Mouse (Mus musculus): ENCODE results near the gene Trim47.

The Trim47 gene

DNA sequence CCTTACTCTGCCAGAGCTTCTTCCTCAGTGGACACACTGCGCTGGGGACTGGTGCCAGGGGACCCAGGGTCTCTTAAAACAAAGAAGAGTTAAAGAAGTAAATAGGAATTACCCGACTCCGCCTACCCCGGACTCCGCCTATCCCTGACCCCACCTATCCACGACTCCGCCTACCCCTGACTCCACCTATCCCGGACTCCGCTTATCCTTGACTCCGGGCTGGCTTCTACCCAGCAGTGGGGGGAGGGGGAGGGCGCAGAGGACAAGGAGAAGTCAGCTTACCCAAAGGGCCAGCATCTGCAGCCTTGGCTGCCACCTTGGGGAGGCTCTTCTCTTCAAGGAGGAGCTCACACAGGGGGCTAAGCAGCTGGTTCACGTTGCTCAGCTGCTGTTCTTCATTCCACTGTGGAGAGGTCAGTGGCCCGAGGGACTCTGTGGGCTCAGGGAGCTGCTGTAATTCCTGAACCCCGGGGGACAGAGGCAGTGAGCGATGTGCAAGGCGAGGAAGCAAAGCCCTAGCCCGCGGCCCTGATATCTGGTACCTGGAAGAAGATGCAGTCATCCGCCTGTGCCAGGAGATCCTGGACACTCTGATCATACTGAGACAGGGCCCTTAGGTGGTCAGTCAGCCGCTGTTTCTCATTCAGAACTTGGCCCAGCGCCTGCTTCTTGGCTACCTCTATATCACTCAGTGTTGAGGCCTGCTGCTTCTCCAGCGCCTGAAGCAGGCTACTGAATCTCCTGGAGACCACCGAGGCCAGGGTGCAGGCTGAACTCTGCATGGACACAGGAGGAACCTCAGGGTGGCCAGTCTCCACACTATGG is at the start of gene Trim47:
Trim47 (minus strand) TSS at position 55 of the 825 bp plus-strand sequence.
- peak; percentile 85 for DNase-seq

DNA sequence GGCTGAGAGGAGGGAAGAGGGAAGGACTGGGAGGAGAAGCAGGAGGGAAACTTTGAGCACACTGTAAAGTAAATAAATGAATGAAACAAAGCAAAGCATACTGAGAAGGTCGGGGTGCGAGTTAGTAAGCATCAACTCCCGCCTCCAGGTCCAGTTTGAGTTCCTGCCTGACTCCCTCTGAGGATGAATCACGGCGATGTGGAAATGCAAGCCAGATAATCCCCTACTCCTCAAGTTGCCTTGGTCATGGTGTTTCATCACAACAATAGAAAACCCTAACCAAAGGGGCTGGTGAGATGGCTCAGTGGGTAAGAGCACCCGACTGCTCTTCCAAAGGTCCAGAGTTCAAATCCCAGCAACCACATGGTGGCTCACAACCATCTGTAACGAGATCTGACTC is 49.0 kb upstream of the Trim47 start:
- DNase-seq = no peak

DNA sequence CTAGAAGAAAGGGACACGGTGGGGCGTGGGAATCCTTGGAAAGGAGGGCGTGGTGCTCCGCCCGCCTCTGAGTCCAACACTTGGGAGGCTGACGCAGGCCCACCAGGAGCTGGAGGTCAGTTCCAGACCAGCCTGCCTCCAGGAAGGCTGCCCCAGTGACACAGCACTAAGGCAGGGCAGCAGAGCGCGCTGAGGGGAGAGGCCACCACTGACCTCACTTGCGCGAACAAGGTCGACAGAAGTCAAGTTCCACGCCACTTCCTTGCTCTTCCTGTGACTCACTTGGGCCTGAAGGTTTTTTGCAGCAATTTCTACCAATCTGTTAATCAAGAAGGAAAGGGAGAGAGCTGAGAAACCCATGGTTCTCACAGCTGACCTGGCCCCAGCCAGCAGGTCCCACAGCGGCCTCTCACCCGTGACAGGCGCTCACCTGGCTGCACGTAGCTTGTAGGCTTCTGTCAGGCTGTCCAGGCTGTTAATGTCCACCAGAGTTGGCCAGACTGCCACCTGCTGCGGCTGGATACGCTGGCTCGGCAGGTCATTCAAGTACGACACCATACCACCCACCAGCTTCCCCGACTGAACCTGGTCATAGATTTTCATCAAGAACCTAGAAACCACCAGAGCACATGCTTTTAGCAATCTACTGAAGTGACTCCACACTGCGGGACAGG is 47.9 kb upstream of the Trim47 start:
- no peak for DNase-seq

DNA sequence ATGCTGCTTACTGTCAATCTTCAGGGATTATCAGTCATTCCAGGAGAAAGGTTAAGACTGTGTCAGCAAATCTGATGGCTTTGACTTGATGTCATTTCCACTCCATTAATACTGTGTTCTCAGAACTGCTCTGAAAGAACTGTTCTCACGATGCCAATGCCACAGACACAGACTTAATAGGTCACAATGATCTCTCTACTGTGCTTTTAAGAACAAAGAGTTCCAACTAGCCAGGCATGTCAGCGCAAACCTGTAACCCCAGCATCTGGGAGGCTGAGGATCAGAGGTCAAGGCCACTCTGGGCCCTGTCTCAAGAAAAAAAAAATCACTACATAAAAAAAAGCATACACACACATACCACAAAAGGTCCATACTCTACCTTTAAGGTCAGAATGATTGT is 44.9 kb upstream of the Trim47 start:
- DNase-seq = no peak

DNA sequence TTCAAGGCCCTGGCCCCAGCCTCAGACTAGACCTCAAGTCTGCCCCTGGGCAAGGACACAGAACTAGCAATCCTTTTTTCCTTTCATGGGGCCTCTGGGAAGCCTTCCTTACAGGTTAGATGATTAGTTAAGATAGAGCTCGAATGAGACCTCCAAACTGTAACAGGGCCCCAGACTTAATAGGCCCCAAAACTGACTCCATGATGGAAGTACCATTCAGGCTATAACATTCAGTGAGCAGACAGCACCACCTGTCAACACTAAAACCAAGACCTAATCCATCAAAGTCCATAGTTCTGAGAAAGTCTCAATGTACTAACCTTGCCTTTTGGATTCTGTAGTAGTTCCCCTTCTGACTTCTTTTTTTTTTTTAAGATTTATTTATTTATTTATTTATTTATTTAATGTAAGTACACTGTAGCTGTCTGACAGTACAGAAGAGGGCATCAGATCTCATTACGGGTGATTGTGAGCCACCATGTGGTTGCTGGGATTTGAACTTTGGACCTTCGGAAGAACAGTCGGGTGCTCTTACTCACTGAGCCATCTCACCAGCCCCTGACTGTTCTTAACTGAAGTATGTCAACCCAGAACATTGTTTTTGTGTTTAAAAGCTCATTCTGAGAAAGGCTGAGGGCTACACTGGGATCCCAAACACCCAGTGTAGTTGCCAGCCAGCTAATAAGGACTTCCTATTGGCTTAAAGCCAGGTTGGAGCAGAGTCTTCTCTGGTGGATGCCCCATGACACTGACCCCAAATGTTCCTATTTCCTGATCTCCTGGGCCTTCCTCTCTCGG is 43.2 kb upstream of the Trim47 start:
- DNase-seq = no peak

DNA sequence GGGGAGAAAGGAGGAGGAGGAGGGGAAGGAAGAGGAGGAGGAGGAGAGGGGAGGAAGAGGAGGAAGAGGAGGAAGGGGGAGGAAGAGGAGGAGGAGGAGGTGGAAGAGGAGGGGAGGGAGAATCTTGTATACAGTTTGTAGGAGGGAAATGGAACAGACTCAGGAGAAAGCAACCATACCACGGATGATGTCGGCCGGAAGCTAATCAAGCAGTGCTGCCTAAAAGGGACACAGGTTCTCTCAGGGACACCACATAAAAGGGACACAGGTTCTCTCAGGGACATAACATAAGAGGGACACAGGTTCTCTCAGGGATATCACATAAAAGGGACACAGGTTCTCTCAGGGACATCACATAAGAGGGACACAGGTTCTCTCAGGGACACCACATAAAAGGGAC is 42.2 kb upstream of the Trim47 start:
- DNase-seq = no peak

DNA sequence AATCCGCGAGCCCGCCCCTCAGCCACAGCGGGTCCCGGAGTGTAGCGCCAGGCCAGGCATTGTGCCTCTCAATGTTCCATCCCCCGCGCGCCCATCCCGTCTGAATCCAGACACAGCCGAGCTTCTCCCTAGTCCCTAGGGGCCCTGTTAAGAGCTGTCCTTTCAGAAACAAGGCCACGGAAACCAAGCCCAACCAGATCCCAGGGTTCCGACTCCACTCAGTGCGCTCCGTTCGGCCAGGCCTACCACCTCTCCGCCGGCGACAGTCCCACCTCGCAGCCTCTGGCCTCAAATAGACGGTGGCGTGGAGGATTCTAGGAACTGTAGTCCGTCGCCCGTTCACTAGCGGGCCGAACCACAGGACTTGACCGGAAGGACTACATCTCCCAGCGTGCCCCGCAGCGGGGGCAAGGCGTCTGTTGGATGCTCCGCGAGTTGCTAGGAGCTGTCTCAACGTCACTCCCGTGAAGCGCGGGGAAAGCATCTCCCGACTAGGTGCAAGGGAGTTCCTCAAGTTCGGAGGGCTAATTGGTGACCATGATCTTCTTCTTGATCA is 41.0 kb upstream of the Trim47 start, which contains the start of gene Fbf1:
Fbf1 (minus strand) TSS at position 283 of the 556 bp plus-strand sequence.
- peak; percentile 92 for DNase-seq

DNA sequence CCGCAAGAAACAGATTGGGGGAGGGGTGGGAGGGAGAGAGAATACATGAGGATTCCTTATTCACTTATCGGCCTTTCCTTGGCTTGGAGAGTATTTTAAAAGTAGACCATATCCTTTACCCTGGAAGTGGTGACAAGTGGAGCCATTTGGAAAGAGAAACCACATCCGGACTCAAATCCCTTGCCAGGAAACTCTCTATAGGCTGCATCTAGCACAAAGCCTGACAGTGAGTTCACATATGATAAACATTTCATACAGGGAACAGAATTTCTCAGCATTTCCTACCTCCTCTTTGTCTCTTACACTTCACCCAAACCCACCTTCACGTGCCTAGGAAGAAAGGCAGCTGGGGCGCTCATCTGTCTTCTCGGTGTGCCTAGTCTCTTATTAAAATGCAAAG is 40.2 kb upstream of the Trim47 start:
- DNase-seq = no peak

DNA sequence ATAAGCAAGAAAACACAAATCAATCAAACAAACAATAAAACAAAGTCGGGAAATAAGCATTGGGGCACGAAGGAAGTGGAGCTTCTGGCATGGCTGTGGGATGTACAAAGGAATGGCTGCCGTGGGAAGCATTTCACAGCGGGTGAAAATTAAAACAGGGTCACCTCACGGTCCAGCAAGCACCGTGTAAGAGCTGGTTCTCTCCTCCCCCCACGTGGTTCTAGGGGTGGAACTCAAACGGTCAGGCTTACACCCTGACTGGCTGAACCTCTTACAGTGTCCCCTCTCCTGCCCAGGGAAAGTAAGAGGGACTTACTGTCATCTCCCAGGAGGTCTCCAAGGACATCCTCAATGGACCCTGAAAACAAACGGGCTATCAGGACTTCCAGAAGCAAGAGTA is 36.0 kb upstream of the Trim47 start:
- DNase-seq = no peak

DNA sequence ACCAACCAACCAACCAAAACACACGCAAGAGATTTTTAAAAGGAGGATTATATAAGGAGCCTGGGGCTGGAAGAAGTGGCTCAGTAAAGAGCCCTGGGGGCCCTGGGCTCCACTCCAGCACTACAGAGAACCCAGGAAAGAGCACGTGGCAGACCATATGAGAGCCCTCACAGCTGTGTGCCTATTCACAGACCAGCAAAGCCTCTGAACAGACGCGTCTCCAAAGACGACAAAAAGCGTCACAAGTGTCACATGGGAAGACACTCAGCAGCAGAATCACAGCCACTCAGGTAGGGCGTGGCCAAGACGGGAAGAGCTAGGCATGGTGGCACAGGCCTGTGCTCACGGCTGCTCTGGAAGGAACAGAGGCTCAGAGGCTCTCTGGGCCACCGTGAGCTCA is 35.1 kb upstream of the Trim47 start:
- DNase-seq = no peak

DNA sequence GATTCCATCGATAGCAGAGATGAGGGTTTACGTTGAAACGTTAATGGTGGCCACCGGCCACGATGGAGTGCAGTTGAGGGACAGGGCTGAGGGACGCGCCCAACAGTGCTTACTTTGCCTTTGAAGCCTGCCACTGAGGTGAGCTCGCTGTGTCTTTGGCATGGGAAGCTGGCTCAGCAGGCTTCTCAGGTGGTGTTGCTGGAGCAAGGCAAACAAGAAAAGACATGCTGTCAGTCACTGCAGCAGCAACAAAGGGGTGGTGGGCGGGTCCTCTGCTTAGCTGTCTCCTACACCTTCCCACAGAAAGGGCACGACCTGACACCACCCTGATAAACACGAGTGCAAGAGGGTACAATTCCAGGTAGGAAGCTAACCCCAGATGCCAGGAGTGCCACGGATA is 34.3 kb upstream of the Trim47 start:
- no peak for DNase-seq

DNA sequence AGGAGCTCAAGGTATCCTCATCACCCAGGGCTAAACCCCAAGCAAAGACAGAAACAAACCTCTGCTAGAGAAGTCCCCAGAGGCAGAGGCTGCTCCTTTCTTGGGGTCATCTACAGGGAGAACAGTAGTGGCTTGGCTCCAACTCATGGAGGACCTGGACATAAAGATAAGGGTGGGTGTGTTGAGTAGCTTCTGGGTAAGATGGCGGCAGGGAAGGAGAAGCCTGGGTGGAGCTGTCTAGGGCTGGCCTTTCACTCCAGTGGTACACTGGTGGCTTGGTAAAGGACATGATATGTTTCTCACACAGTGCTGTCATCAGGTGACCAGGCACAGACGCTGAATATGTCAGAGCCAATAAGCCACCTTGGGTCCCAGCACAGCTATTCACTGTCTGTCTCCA is 23.9 kb upstream of the Trim47 start:
- no peak for DNase-seq

DNA sequence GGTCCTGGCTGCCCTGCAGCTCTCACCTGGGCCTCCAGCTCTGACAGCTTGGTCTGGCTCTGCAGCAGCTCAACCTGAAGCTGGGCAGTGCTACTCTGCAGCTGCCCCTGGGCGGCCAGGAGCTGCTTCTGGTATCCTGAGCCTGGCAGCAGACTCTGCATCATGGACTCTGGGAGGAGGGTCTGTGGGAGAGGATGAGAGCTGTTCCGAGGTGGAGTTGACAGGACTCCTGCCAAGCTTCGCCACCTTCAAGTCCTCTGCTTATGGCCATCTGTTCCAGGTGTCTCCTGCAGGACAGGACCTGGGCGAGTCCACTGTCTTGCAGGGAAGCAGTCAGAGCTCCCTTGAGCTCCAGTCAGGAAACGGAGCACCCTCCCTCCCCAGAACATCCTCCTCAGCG is 22.3 kb upstream of the Trim47 start:
- DNase-seq = no peak

DNA sequence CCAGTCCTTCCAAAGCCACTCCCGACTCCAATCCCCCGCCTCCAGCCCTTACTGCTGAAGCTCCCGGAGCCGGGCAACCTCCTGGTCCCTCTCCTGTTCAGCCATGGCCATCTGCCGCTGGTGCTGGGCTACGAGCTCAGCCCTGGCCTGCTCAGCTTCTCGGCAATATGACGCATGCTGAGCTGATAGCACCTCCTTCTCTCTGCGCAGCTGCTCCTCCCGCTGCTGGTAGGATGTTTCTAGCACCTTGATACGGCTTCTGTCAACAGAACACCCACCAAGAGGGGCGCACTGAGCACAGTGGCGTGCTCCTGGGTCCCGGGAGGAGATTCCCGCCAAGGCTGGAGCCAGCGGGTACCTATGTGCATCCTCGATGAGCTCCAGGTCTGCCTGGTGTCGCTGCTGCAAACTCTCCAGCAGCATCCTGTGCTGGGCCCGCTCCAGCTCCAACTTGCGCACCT is 21.8 kb upstream of the Trim47 start:
- no peak for DNase-seq

DNA sequence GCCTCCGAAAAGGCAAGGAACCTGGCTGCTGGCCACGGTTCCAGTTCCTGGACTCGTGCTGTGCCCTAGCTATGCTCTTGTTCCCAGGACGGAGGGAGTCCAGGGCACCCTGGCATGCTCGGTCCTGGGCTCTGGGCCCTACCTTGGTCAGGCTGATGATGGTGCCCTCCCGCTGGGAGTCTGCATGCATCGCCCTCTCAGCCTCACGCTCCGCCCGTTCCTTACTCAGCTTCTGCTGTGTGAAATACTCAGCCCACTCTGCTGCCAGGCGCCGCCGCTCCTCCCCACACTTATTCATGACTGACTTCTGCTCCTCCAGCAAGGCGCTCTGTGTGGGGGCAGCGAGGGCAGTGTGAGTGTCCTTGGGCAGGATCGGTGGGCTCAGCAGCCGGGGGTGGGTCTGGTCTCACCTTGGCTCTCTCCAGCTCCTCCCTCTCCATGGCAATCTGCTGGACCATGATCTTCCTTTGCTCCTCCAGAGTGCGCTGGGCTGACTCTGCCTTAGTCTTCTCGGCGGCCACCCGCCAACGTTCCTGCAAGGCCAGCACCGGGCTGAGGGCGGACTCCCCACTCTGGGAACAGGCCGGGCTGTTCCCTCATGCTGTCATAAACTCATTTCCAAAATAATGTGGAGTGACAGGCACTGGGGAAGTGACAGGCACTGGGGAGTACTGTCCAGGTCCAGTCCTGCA is 19.4 kb upstream of the Trim47 start:
- no peak for DNase-seq

DNA sequence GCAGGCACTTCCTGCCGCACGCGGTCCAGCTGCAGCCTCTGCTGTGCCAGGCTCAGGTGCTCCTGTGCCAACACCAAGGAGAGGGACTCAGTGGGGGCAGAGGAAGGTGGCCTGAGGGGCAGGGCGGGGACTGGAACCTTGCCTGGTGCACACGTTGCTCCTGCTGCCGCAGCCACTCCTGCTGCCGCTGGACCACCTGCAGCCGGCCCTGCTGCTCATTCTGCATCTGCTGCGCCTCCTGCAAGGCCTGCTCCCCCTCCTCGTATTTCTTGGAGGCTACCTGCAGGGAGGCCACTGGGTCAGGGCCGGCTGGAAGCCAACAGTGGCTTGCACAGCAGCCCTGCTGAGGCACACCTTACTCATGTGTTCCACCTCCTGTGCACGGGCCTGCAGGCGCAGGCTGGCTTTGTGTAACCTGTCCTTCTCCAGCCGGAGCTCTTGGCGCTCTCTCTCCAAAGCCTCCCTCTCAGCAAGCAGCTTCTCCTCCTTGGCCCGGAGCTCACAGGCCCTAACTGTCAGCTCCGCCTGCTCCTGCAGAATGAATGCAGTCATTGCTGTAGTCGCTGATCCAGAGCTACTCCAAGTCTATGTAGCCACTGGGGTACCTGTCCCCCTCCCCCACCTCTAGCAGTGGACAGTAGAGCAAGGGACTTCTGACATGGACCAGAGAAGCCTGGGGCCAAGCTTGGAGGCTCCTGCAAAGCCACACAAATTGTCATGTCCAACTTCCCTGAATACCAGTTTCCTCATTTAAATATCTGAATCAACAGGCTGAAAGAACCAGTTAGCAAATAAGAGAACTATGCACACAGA is 18.7 kb upstream of the Trim47 start:
- no peak for DNase-seq

DNA sequence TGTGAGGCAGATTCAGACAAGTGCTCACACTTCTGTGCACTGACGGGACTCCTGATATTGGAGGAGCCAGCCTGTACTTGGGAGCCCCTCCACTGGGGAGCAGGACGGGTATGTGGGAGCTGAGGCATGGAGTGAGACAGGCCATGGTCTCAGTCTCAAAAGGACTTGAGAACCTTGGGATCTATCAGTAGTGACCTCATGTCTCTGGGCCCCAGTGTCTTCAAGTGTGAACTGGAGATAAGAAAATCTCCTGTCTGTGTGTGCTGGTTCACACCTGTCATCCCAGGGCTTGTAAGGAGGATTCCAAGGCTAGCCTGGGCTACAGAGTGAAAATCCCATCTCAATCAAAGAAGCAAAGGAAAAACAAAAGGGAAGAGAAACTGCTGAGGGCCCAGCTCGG is 16.5 kb upstream of the Trim47 start:
- DNase-seq = no peak

DNA sequence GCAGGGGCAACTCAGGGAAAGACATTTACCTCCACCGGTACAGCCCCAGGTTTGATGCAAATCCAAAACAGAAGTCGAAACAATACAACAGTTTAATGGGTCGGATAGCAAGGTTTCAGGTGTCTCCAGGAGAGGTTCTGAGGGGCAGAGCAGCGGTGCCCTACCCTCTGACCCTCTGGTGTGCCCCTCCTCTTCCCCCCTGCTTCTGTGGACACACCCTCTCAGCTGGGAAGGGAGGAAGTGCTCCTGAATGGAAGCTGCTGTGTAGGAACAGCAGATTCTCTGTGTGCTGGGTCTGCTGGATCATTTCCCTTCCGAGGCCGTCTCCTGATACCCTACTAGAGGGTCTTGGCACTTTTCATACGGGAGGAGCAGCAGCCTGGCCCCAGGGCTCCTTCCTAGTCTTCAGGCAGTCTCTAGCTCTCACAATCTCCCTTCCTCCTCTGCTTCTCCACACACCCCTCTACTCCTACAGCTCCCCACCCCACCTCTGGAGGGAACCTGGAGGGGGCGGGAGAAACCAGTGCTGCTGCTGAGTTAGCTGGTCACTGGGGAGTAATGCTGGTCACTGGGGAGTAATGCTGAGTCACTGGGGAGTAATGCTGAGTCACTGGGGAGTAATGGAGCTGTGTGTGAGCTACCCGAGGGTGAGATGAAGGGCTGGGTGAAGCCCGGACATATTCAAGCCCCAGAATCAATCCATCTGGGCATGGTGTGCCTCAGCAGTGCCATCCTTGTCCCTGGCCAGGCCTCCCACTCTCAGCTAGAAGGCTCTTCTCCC is 15.4 kb upstream of the Trim47 start:
- DNase-seq = no peak

DNA sequence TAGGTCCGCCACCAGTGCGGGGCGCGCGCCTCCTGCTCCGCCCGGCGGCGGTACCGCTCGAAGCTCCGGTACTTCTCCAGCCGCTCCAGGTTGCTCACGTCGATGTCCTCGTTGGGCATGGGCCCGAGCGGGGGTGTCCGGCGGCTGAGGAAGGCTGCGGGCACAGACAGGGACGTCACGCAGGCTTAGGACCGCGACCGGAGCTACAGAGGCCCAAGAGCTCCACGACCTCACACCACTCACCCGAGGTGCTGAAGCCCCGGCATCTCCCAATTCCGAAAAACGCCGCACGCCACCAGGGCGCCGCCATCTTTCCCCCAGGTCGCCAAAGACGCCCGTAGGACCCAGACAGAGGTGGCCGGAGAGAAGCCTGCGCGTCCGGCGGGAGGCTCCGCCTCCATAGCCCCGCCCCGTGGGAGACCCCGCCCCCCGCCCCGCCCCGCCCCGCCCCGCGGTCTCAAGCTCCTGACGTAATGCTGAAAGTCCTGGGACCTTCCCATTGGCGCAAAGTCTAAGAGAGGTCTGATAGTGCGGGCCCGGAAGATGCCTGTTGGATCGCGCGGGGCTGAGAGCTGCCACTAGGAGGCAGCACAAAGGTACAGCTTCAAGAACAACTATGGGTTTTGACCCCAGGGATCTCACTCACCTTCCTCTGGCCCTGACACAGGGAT is 11.6 kb upstream of the Trim47 start, which contains the start of gene Mrpl38:
Mrpl38 (minus strand) TSS at position 401 of the 671 bp plus-strand sequence.
- DNase-seq = peak; percentile 88

DNA sequence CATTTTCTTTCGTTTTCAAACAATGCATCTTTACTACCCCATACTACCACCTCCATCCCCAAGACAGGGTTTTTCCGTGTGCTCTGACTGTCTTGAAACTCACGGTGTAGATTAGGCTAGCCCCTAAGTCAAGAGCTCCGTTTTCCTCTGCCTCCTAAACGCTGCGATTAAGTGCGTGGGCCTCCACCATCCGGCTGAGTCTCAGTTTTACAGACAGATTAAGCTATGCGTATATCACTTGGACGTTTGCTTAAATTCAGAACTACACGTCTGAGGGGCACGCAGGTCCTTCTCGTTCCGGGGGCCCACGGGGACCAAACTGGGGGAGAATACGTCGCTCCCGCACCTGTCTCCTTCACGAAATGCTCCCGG is 11.1 kb upstream of the Trim47 start:
- no peak for DNase-seq

Data from lung, postnatal 14 days (tissue).